Mouse (Mus musculus) hindbrain, embryonic 12.5 days (tissue): ENCODE data around the gene Flrt3. TPM values are rescaled to one million over a fixed set of nuclear protein-coding genes. Genes with fewer than 3 reads are reported as not detected.

Source experiments
- ATAC-seq: fragments of 200-750 bp; cut with Nextera tagmentation; 2 replicates; pipeline ENCODE4 v1.8.0; 2017; ENCODE audit warnings: moderate TSS enrichment; ENCODE audit not compliant: low FRiP score
- H3K27ac ChIP-seq: fragments of 300-500 bp; sonication (generic); 2 replicates; pipeline ENCODE4 v1.5.1; 2016; ENCODE audit warnings: mild to moderate bottlenecking
- H3K27me3 ChIP-seq: fragments of 300-500 bp; sonication (generic); 2 replicates; pipeline ENCODE4 v1.6.1; 2016; ENCODE audit warnings: mild to moderate bottlenecking
- H3K36me3 ChIP-seq: fragments of 300-500 bp; sonication (generic); 2 replicates; pipeline ENCODE4 v1.6.1; 2016; ENCODE audit warnings: mild to moderate bottlenecking
- H3K4me1 ChIP-seq: fragments of 300-500 bp; sonication (generic); 2 replicates; pipeline ENCODE4 v1.6.1; 2016
- H3K4me2 ChIP-seq: fragments of 300-500 bp; sonication (generic); replicated peaks from 2 replicates; pipeline ENCODE4 v1.6.1; 2016; ENCODE audit warnings: mild to moderate bottlenecking
- H3K4me3 ChIP-seq: fragments of 300-500 bp; sonication (generic); 2 replicates; pipeline ENCODE4 v1.5.1; 2016; ENCODE audit warnings: mild to moderate bottlenecking
- H3K9ac ChIP-seq: fragments of 300-500 bp; sonication (generic); 2 replicates; pipeline ENCODE4 v1.6.1; 2016; ENCODE audit warnings: mild to moderate bottlenecking, moderate library complexity
- H3K9me3 ChIP-seq: fragments of 300-500 bp; sonication (generic); replicated peaks from 2 replicates; pipeline ENCODE4 v1.6.1; 2016; ENCODE audit warnings: mild to moderate bottlenecking
- WGBS: fragments of 180-500 bp; shearing (Covaris S2); methylation state at CpG from one replicate; pipeline ENCODE4 v1.1.7; 2016; 5-methylcytosine and 5-hydroxymethylcytosine counted together
- polyA plus RNA-seq: library from polyadenylated mRNA; unstranded; fragments of >200 nt; fragmentation: Nextera tagmentation; extraction: Ambion mirVana; gene quantifications from 2 replicates; pipeline ENCODE4 v1.2.1, GENCODE M21; 2016

Flrt3 gene
- polyA plus RNA-seq: 44.3 and 47.6 TPM in 2 replicates

GRCm38 (mm10) chr2:140670963-140671702 is at the start of gene Flrt3:
Gene Flrt3, minus strand, starts transcription at chr2:140671469.
- WGBS: under 1% methylated on average over 26 of the region's 26 CpGs
- peaks cover 12% of the 10 kb centered on the region for H3K4me1 ChIP-seq
- peak within 1 kb of the TSS; percentile 85 for H3K27ac ChIP-seq
- H3K4me2 ChIP-seq: peak within 1 kb of the TSS; percentile 59
- H3K9me3 ChIP-seq: no peaks in the 10 kb centered on the region
- peak within 1 kb of the TSS; percentile 63 for H3K9ac ChIP-seq
- H3K4me3 ChIP-seq: peak within 1 kb of the TSS; percentile 51
- ATAC-seq: peak; percentile 97
- no peaks in the 10 kb centered on the region for H3K36me3 ChIP-seq
- peaks cover 3% of the 10 kb centered on the region; the same call in 1 of the 2 replicates for H3K27me3 ChIP-seq

GRCm38 (mm10) chr2:140717407-140717806 is 46.1 kb upstream of the Flrt3 start:
- H3K27ac ChIP-seq: no peak overlapping the region
- H3K4me2 ChIP-seq: no peak overlapping the region
- H3K27me3 ChIP-seq: no peaks in the 10 kb centered on the region
- H3K9me3 ChIP-seq: no peaks in the 10 kb centered on the region
- 79% methylated on average over 9 of the region's 9 CpGs for WGBS
- no peak overlapping the region for H3K9ac ChIP-seq
- ATAC-seq: no peak
- no peaks in the 10 kb centered on the region for H3K4me1 ChIP-seq
- no peak overlapping the region for H3K4me3 ChIP-seq
- H3K36me3 ChIP-seq: no peaks in the 10 kb centered on the region

- H3K9me3 ChIP-seq: no peaks in the 10 kb centered on the region
- no peak for ATAC-seq
- H3K4me2 ChIP-seq: no peak overlapping the region
- H3K4me3 ChIP-seq: no peak overlapping the region
- H3K4me1 ChIP-seq: no peaks in the 10 kb centered on the region
- no peaks in the 10 kb centered on the region for H3K27me3 ChIP-seq
- no peak overlapping the region for H3K27ac ChIP-seq
- 91% methylated on average over 4 of the region's 4 CpGs for WGBS
- no peaks in the 10 kb centered on the region for H3K36me3 ChIP-seq
- H3K9ac ChIP-seq: no peak overlapping the region
Measured at GRCm38 (mm10) chr2:140715822-140716221, 44.6 kb upstream of the Flrt3 start.

- H3K9me3 ChIP-seq: no peaks in the 10 kb centered on the region
- 81% methylated on average over 5 of the region's 5 CpGs for WGBS
- ATAC-seq: no peak
Measured at GRCm38 (mm10) chr2:140707550-140707949, 36.3 kb upstream of the Flrt3 start.

GRCm38 (mm10) chr2:140705278-140705677 is 34.0 kb upstream of the Flrt3 start:
- Histone ChIP-seq H3K9me3 (no peaks in the 10 kb centered on the region), H3K27me3 (no peaks in the 10 kb centered on the region), H3K9ac (no peak overlapping the region), H3K4me1 (peaks cover 19% of the 10 kb centered on the region), H3K36me3 (no peaks in the 10 kb centered on the region), H3K27ac (no peak overlapping the region), H3K4me3 (no peak overlapping the region), H3K4me2 (no peak overlapping the region)
- WGBS: 3% methylated on average over 2 of the region's 2 CpGs
- peak; percentile 56; the same call in 1 of the 2 replicates for ATAC-seq

More at GRCm38 (mm10) chr2:140707550-140707949, 36.3 kb upstream of the Flrt3 start:
- H3K27ac ChIP-seq: no peak overlapping the region
- no peak overlapping the region for H3K4me3 ChIP-seq
- H3K4me2 ChIP-seq: no peak overlapping the region
- no peaks in the 10 kb centered on the region for H3K27me3 ChIP-seq
- H3K4me1 ChIP-seq: peaks cover 19% of the 10 kb centered on the region
- H3K9ac ChIP-seq: no peak overlapping the region
- H3K36me3 ChIP-seq: no peaks in the 10 kb centered on the region

- peaks cover 19% of the 10 kb centered on the region for H3K4me1 ChIP-seq
- H3K9ac ChIP-seq: no peak overlapping the region
- no peaks in the 10 kb centered on the region for H3K27me3 ChIP-seq
- H3K4me3 ChIP-seq: no peak overlapping the region
- ATAC-seq: no peak
- no peaks in the 10 kb centered on the region for H3K9me3 ChIP-seq
- WGBS: 2% methylated on average over 3 of the region's 3 CpGs
- H3K4me2 ChIP-seq: no peak overlapping the region
- no peak overlapping the region for H3K27ac ChIP-seq
- H3K36me3 ChIP-seq: no peaks in the 10 kb centered on the region
Measured at GRCm38 (mm10) chr2:140704146-140704545, 32.9 kb upstream of the Flrt3 start.

- H3K4me1 ChIP-seq: peaks cover 19% of the 10 kb centered on the region
- H3K9me3 ChIP-seq: no peaks in the 10 kb centered on the region
- H3K9ac ChIP-seq: no peak overlapping the region
- H3K27me3 ChIP-seq: no peaks in the 10 kb centered on the region
- no peaks in the 10 kb centered on the region for H3K36me3 ChIP-seq
- no peak overlapping the region for H3K4me2 ChIP-seq
- ATAC-seq: no peak
- 54% methylated on average over 4 of the region's 4 CpGs for WGBS
- no peak overlapping the region for H3K4me3 ChIP-seq
- H3K27ac ChIP-seq: no peak overlapping the region
Measured at GRCm38 (mm10) chr2:140703377-140703776, 32.1 kb upstream of the Flrt3 start.

GRCm38 (mm10) chr2:140698585-140698984 is 27.3 kb upstream of the Flrt3 start:
- no peak for ATAC-seq
- H3K4me2 ChIP-seq: no peak overlapping the region
- H3K4me1 ChIP-seq: peaks cover 4% of the 10 kb centered on the region; the same call in 1 of the 2 replicates
- no peaks in the 10 kb centered on the region for H3K9me3 ChIP-seq
- H3K27me3 ChIP-seq: no peaks in the 10 kb centered on the region
- H3K4me3 ChIP-seq: no peak overlapping the region
- 40% methylated on average over 3 of the region's 3 CpGs for WGBS
- no peak overlapping the region for H3K9ac ChIP-seq
- H3K36me3 ChIP-seq: no peaks in the 10 kb centered on the region
- no peak overlapping the region for H3K27ac ChIP-seq

- H3K9ac ChIP-seq: no peak overlapping the region
- WGBS: 85% methylated on average over 5 of the region's 5 CpGs
- ATAC-seq: no peak
- no peaks in the 10 kb centered on the region for H3K4me1 ChIP-seq
- H3K27ac ChIP-seq: no peak overlapping the region
- no peak overlapping the region for H3K4me2 ChIP-seq
- H3K36me3 ChIP-seq: no peaks in the 10 kb centered on the region
- no peak overlapping the region for H3K4me3 ChIP-seq
- no peaks in the 10 kb centered on the region for H3K9me3 ChIP-seq
- H3K27me3 ChIP-seq: no peaks in the 10 kb centered on the region
Measured at GRCm38 (mm10) chr2:140693845-140694244, 22.6 kb upstream of the Flrt3 start.

- H3K4me2 ChIP-seq: no peak overlapping the region
- H3K36me3 ChIP-seq: no peaks in the 10 kb centered on the region
- H3K27ac ChIP-seq: no peak overlapping the region
- H3K9me3 ChIP-seq: no peaks in the 10 kb centered on the region
- no peaks in the 10 kb centered on the region for H3K27me3 ChIP-seq
- 74% methylated on average over 4 of the region's 4 CpGs for WGBS
- H3K4me3 ChIP-seq: no peak overlapping the region
- H3K9ac ChIP-seq: no peak overlapping the region
- ATAC-seq: no peak
- no peaks in the 10 kb centered on the region for H3K4me1 ChIP-seq
Measured at GRCm38 (mm10) chr2:140692461-140692860, 21.2 kb upstream of the Flrt3 start.

GRCm38 (mm10) chr2:140691403-140691802 is 20.1 kb upstream of the Flrt3 start:
- ATAC-seq: no peak
- 86% methylated on average over 1 of the region's 1 CpGs for WGBS

GRCm38 (mm10) chr2:140690906-140691305 is 19.6 kb upstream of the Flrt3 start:
- Histone ChIP-seq H3K4me2 (no peak overlapping the region), H3K9me3 (no peaks in the 10 kb centered on the region), H3K36me3 (no peaks in the 10 kb centered on the region), H3K4me3 (no peak overlapping the region), H3K4me1 (no peaks in the 10 kb centered on the region), H3K27ac (no peak overlapping the region), H3K27me3 (no peaks in the 10 kb centered on the region), H3K9ac (no peak overlapping the region)
- no peak for ATAC-seq
- WGBS: 81% methylated on average over 2 of the region's 2 CpGs

More at GRCm38 (mm10) chr2:140691403-140691802, 20.1 kb upstream of the Flrt3 start:
- Histone ChIP-seq H3K36me3 (no peaks in the 10 kb centered on the region), H3K27ac (no peak overlapping the region), H3K27me3 (no peaks in the 10 kb centered on the region), H3K9ac (no peak overlapping the region), H3K9me3 (no peaks in the 10 kb centered on the region), H3K4me3 (no peak overlapping the region), H3K4me1 (no peaks in the 10 kb centered on the region), H3K4me2 (no peak overlapping the region)

GRCm38 (mm10) chr2:140676728-140677127 is 5.5 kb upstream of the Flrt3 start:
- Histone ChIP-seq H3K4me1 (no peaks in the 10 kb centered on the region), H3K9me3 (no peaks in the 10 kb centered on the region), H3K27ac (no peak overlapping the region), H3K27me3 (peaks cover 3% of the 10 kb centered on the region; the same call in 1 of the 2 replicates), H3K4me3 (no peak overlapping the region), H3K36me3 (no peaks in the 10 kb centered on the region), H3K4me2 (no peak overlapping the region), H3K9ac (no peak overlapping the region)
- 21% methylated on average over 3 of the region's 3 CpGs for WGBS
- ATAC-seq: no peak
